Mouse (Mus musculus): ENCODE results near the gene Socs2. TPM values are rescaled to one million over a fixed set of nuclear protein-coding genes. Genes with fewer than 3 reads are reported as not detected.

Gene Socs2
- polyA plus RNA-seq, 1 experiment from 2014 or later: 48.6 TPM

DNA sequence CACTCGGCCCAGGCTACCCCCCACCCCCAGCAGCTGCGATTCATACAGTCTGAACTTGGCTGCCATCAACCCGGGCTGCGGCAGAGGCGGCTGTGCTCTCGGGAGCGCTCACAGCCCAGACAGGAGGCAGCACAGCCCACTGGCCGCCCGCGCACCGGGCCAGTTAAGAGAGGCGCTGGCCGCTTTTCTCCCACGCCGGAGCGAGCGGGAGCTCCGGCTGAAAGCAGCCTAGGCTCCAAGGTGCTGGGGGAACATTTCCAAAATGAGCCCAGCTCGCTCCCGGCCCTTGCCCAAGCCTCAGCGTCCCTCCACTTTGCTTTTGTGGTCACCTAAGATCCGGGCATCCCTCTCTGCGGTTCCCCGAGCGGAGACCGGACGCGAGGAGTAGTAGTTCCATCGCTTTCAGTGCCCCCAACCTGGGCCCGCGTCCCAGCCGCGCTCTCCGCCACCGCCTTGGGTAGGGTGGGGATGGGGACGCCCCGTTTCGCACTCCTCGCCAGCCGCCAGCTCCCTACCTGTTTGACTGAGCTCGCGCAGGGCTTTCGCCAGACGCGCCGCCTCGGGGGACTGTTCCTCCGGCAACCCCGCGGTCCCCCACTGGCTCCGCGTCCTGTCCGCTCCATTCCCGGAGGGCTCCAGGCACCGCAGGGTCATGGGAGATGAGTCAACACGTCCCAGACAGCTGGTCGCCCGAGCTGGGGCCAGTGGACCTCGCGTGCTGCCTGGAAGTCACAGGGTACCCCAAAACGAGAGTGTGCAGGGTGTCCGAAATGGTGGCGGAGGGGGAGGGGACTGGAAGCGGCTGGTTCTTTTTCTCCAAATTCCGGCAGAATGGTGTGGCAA, 2.4 kb downstream of the Socs2 start:
- ATAC-seq (ENCODE audit: insufficient number of reproducible peaks, insufficient read depth, low FRiP score, low read depth): peak; percentile 18; the same call in 1 of the 2 replicates
- peak overlapping the region; percentile 97 for H3K4me2 ChIP-seq (ENCODE audit: low read length)
- peaks cover 24% of the 10 kb centered on the region for H3K36me3 ChIP-seq (ENCODE audit: control insufficient read depth, insufficient read depth, low read length)
- H3K9ac ChIP-seq (ENCODE audit: low read length): peak overlapping the region; percentile 90
- under 1% methylated on average over 64 of the region's 65 CpGs for WGBS
- no peaks in the 10 kb centered on the region for H3K9me3 ChIP-seq (ENCODE audit: control insufficient read depth, low read length)
- peaks cover 0 to 15% of the 10 kb centered on the region in 2 experiments; a peak in 3 of 4 replicates for H3K4me1 ChIP-seq (ENCODE audit: control insufficient read depth in 2 of 2, insufficient read depth in 2 of 2, low read length in 2 of 2)
- H3K27ac ChIP-seq (replicated peaks in 1 of 2; ENCODE audit: control insufficient read depth in 1 of 2, insufficient read depth in 1 of 2, low read depth in 2 of 2, low read length in 2 of 2): peak overlapping the region in 1 of 2 experiments; percentile 57; a peak in 2 of 4 replicates
- H3K4me3 ChIP-seq (ENCODE audit: control insufficient read depth in 1 of 2, insufficient read depth in 1 of 2, low read depth in 1 of 2, low read length in 2 of 2): peak overlapping the region; percentile 71 to 83
- no peaks in the 10 kb centered on the region for H3K27me3 ChIP-seq (ENCODE audit: control insufficient read depth, insufficient read depth, low read length)

DNA sequence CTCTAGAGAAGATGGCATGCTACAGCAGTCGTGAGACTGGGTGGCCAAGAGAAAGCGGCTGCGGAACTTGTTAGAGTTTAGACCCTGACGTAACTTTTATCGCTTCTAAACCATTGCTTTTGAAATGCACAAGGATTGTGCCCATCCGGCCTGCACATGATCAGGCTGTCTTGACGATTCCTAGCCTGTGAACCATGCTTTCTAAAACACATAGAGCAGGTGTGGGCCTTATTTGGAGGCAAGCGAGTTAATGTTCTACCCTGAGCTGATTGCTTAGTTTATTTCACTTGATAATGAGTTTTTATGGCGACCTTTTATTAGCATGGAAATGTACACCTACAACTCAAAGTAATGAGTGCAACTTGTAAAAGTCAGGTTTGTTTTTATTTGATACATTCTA, 5.8 kb downstream of the Socs2 start:
- Histone ChIP-seq H3K4me1 (ENCODE audit: control insufficient read depth in 2 of 2, insufficient read depth in 2 of 2, low read length in 2 of 2) (peaks cover 0 to 8% of the 10 kb centered on the region in 2 experiments; a peak in 1 of 4 replicates), H3K9me3 (ENCODE audit: control insufficient read depth, low read length) (no peaks in the 10 kb centered on the region), H3K4me2 (ENCODE audit: low read length) (no peak overlapping the region), H3K36me3 (ENCODE audit: control insufficient read depth, insufficient read depth, low read length) (peaks cover 31% of the 10 kb centered on the region), H3K4me3 (ENCODE audit: control insufficient read depth in 1 of 2, insufficient read depth in 1 of 2, low read depth in 1 of 2, low read length in 2 of 2) (no peak overlapping the region), H3K9ac (ENCODE audit: low read length) (no peak overlapping the region), H3K27ac (replicated peaks in 1 of 2; ENCODE audit: control insufficient read depth in 1 of 2, insufficient read depth in 1 of 2, low read depth in 2 of 2, low read length in 2 of 2) (no peak overlapping the region), H3K27me3 (ENCODE audit: control insufficient read depth, insufficient read depth, low read length) (no peaks in the 10 kb centered on the region)
- WGBS: 92% methylated on average over 9 of the region's 9 CpGs
- ATAC-seq (ENCODE audit: insufficient number of reproducible peaks, insufficient read depth, low FRiP score, low read depth): no peak

DNA sequence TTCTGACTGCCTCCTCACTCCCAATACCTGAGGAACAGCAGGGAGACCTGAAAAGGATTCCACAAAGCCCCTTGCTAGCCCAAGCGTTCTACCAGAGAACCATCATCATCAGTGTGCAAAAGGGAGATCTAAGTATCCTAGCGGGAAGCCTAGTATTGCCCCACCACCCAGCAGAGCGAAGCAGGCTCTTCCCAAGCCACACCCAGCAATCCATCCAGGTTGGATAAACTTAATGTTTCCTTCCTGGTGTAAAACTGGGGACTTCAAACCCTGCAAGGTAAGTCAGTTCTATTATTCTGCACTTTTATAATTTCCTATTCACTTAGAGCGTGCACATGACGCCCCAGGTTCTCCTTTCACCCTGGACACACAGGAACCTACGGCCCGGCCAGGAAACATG, 6.3 kb downstream of the Socs2 start:
- no peaks in the 10 kb centered on the region for H3K27me3 ChIP-seq (ENCODE audit: control insufficient read depth, insufficient read depth, low read length)
- no peak overlapping the region for H3K4me2 ChIP-seq (ENCODE audit: low read length)
- no peak overlapping the region for H3K27ac ChIP-seq (replicated peaks in 1 of 2; ENCODE audit: control insufficient read depth in 1 of 2, insufficient read depth in 1 of 2, low read depth in 2 of 2, low read length in 2 of 2)
- H3K4me1 ChIP-seq (ENCODE audit: control insufficient read depth in 2 of 2, insufficient read depth in 2 of 2, low read length in 2 of 2): peaks cover 0 to 8% of the 10 kb centered on the region in 2 experiments; a peak in 1 of 4 replicates
- no peaks in the 10 kb centered on the region for H3K9me3 ChIP-seq (ENCODE audit: control insufficient read depth, low read length)
- no peak for ATAC-seq (ENCODE audit: insufficient number of reproducible peaks, insufficient read depth, low FRiP score, low read depth)
- H3K9ac ChIP-seq (ENCODE audit: low read length): no peak overlapping the region
- H3K4me3 ChIP-seq (ENCODE audit: control insufficient read depth in 1 of 2, insufficient read depth in 1 of 2, low read depth in 1 of 2, low read length in 2 of 2): no peak overlapping the region
- H3K36me3 ChIP-seq (ENCODE audit: control insufficient read depth, insufficient read depth, low read length): peaks cover 31% of the 10 kb centered on the region
- WGBS: 88% methylated on average over 7 of the region's 7 CpGs

DNA sequence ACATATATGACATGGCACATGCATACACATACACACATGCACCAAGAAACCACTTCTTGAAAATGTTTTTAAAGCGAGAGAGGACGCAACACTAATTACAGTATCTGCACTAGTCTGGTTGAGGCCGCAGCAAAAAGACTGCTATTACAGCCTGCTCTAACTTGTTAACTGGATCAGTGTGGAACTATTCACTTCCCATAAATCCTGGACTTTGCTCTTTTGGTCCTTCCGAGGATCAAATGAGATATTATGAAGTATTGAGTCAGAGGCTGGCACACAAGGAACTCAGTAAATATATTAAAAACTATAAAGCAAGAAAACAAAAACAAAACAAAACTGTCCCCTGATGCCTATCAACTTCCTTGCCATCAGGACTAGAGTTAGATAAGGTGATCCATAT, 6.8 kb downstream of the Socs2 start:
- Histone ChIP-seq H3K9me3 (ENCODE audit: control insufficient read depth, low read length) (no peaks in the 10 kb centered on the region), H3K4me1 (ENCODE audit: control insufficient read depth in 2 of 2, insufficient read depth in 2 of 2, low read length in 2 of 2) (peaks cover 0 to 8% of the 10 kb centered on the region in 2 experiments; a peak in 1 of 4 replicates), H3K27me3 (ENCODE audit: control insufficient read depth, insufficient read depth, low read length) (no peaks in the 10 kb centered on the region), H3K27ac (replicated peaks in 1 of 2; ENCODE audit: control insufficient read depth in 1 of 2, insufficient read depth in 1 of 2, low read depth in 2 of 2, low read length in 2 of 2) (no peak overlapping the region), H3K4me2 (ENCODE audit: low read length) (no peak overlapping the region), H3K4me3 (ENCODE audit: control insufficient read depth in 1 of 2, insufficient read depth in 1 of 2, low read depth in 1 of 2, low read length in 2 of 2) (no peak overlapping the region), H3K36me3 (ENCODE audit: control insufficient read depth, insufficient read depth, low read length) (peaks cover 31% of the 10 kb centered on the region), H3K9ac (ENCODE audit: low read length) (no peak overlapping the region)
- WGBS: 88% methylated on average over 4 of the region's 4 CpGs
- no peak for ATAC-seq (ENCODE audit: insufficient number of reproducible peaks, insufficient read depth, low FRiP score, low read depth)

DNA sequence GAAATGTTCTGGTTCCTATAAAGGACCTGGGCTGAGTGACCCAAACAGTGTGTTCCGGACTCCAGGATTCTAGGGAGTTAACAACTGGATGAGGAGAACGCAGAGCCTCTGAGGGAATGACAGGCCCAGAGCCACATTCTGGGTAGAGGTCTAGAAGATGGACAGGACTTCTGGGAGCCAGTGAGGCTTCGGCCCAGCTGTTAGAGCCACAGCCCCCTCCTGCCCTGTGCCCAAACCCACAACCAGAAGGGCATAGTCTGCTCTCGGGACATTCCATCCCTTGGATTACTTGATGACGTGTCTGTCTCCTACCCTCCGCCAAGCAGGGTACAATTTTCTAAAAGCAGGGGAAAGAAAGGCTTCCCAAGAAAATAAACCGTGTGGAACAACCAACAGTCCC, 7.8 kb downstream of the Socs2 start:
- ATAC-seq (ENCODE audit: insufficient number of reproducible peaks, insufficient read depth, low FRiP score, low read depth): no peak
- H3K9ac ChIP-seq (ENCODE audit: low read length): no peak overlapping the region
- H3K9me3 ChIP-seq (ENCODE audit: control insufficient read depth, low read length): no peaks in the 10 kb centered on the region
- no peak overlapping the region for H3K4me3 ChIP-seq (ENCODE audit: control insufficient read depth in 1 of 2, insufficient read depth in 1 of 2, low read depth in 1 of 2, low read length in 2 of 2)
- WGBS: 74% methylated on average over 7 of the region's 7 CpGs
- no peaks in the 10 kb centered on the region for H3K27me3 ChIP-seq (ENCODE audit: control insufficient read depth, insufficient read depth, low read length)
- no peak overlapping the region for H3K4me2 ChIP-seq (ENCODE audit: low read length)
- H3K27ac ChIP-seq (replicated peaks in 1 of 2; ENCODE audit: control insufficient read depth in 1 of 2, insufficient read depth in 1 of 2, low read depth in 2 of 2, low read length in 2 of 2): no peak overlapping the region
- peaks cover 31% of the 10 kb centered on the region for H3K36me3 ChIP-seq (ENCODE audit: control insufficient read depth, insufficient read depth, low read length)
- H3K4me1 ChIP-seq (ENCODE audit: control insufficient read depth in 2 of 2, insufficient read depth in 2 of 2, low read length in 2 of 2): peaks cover 0 to 6% of the 10 kb centered on the region in 2 experiments; a peak in 1 of 4 replicates

DNA sequence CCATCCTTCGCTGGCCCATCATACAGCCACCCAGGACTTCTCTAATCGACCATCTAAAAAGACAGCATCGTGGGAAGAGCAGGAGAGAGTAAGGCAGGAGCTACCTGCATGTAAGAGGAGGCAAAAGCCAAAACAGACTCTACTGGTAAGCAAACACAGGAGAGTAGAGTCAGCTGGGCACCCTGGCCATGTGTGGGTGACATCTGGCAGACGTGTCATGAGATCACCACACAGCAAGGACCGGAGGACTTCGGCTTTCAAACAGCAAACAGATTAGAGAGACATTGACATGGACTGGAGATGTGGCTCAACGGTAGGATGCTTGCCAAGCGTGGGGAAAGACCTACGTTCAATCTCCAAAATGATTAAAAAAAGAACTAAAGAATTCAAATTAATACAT, 8.5 kb downstream of the Socs2 start:
- WGBS: 67% methylated on average over 9 of the region's 9 CpGs
- H3K9ac ChIP-seq (ENCODE audit: low read length): no peak overlapping the region
- no peaks in the 10 kb centered on the region for H3K9me3 ChIP-seq (ENCODE audit: control insufficient read depth, low read length)
- no peak overlapping the region for H3K4me2 ChIP-seq (ENCODE audit: low read length)
- H3K4me3 ChIP-seq (ENCODE audit: control insufficient read depth in 1 of 2, insufficient read depth in 1 of 2, low read depth in 1 of 2, low read length in 2 of 2): no peak overlapping the region
- H3K27ac ChIP-seq (replicated peaks in 1 of 2; ENCODE audit: control insufficient read depth in 1 of 2, insufficient read depth in 1 of 2, low read depth in 2 of 2, low read length in 2 of 2): no peak overlapping the region
- H3K36me3 ChIP-seq (ENCODE audit: control insufficient read depth, insufficient read depth, low read length): peaks cover 31% of the 10 kb centered on the region
- no peak for ATAC-seq (ENCODE audit: insufficient number of reproducible peaks, insufficient read depth, low FRiP score, low read depth)
- H3K4me1 ChIP-seq (ENCODE audit: control insufficient read depth in 2 of 2, insufficient read depth in 2 of 2, low read length in 2 of 2): no peaks in the 10 kb centered on the region
- H3K27me3 ChIP-seq (ENCODE audit: control insufficient read depth, insufficient read depth, low read length): no peaks in the 10 kb centered on the region

DNA sequence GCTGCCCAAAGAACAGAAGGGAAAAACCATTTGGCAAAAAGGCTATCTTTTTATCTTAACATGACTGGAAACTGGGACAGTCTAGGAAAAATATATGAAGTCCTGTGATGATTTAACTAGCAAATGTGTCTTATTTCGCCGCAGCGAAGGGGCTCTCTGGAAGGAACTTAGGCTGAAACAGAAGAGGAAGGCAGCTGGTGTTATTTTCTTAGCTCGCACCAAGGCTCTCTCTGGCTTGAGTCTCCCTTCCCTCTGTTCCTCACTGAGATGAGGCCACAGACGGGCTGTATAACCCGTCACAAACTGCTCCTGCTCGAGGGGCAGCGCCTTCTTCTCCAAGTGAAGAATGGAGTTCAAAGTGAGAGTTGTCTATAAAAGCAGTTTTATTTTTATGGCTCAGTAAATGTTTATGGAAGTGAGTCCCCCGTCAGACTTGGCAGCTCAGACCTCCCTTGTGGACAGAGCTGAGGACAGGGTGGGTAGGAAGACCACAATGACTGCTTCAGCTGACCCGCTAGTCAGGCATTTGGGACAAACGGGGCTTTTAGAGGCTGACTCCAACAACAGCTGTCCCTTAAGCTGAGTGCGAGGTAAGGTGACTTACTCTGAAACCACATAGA, 9.3 kb downstream of the Socs2 start:
- no peak overlapping the region for H3K27ac ChIP-seq (replicated peaks in 1 of 2; ENCODE audit: control insufficient read depth in 1 of 2, insufficient read depth in 1 of 2, low read depth in 2 of 2, low read length in 2 of 2)
- no peak overlapping the region for H3K4me2 ChIP-seq (ENCODE audit: low read length)
- H3K4me1 ChIP-seq (ENCODE audit: control insufficient read depth in 2 of 2, insufficient read depth in 2 of 2, low read length in 2 of 2): no peaks in the 10 kb centered on the region
- H3K4me3 ChIP-seq (ENCODE audit: control insufficient read depth in 1 of 2, insufficient read depth in 1 of 2, low read depth in 1 of 2, low read length in 2 of 2): no peak overlapping the region
- H3K9me3 ChIP-seq (ENCODE audit: control insufficient read depth, low read length): no peaks in the 10 kb centered on the region
- no peak overlapping the region for H3K9ac ChIP-seq (ENCODE audit: low read length)
- H3K36me3 ChIP-seq (ENCODE audit: control insufficient read depth, insufficient read depth, low read length): peaks cover 31% of the 10 kb centered on the region
- no peak for ATAC-seq (ENCODE audit: insufficient number of reproducible peaks, insufficient read depth, low FRiP score, low read depth)
- no peaks in the 10 kb centered on the region for H3K27me3 ChIP-seq (ENCODE audit: control insufficient read depth, insufficient read depth, low read length)
- WGBS: 74% methylated on average over 12 of the region's 12 CpGs
